Mouse (Mus musculus) adrenal gland, postnatal 10 days (tissue): ENCODE data around the gene Fam163a. TPM values are rescaled to one million over a fixed set of nuclear protein-coding genes. Genes with fewer than 3 reads are reported as not detected.
"Not testable (repeated sequence)": the region's sequence is repeated elsewhere in the genome, so short reads cannot be mapped to it uniquely, and the experiment has no call there.

ENCODE experiments used
- DNase-seq: peaks from one replicate; pipeline ENCODE4 v3.0.0; 2021; ENCODE audit warnings: mixed read lengths
- total RNA-seq, 2 experiments: library from RNA; stranded (reverse); gene quantifications; 2 replicates each; pipeline ENCODE4 v1.2.3; 2021

Gene Fam163a
- total RNA-seq, 2 experiments from 2014 or later: 10.4 to 14.3 TPM

DNA sequence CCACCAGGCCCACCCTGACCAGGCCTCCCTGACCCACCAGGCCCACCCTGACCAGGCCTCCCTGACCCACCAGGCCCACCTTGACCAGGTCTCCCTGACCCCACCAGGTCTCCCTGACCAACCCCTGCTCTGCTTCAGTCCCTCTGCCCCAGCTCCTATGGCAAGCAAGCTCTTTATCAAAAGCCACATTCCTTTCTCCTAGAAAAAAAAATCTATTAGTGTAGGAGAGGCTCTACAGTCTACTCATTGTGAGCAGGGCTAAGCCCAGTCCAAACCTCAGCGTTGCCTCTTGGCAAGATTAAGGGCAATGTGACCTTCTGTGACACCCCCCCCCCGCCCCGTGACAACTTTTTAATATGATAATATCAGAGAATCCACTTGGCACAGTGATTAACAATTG lies 120.2 kb downstream of the Fam163a start:
- DNase-seq: no peak

DNA sequence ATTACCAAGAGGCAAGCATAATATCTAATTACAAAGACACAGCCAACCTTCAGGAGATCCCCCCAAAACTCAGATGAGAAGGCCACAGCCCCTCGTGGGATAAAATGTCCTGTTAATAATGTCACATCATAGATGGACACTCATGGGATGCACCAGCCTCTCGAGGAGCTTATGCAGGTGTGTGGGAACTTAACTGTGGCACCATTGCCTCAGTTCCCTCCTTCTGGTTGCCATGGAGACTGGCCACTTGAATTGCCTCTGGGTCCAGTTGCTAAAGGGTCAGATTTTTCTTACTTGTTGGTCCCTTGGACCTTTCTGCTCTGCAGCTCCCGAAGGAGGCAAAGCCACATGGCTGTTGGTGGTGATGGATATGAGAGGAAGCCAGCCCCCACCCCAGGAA lies 127.2 kb downstream of the Fam163a start:
- no peak for DNase-seq

DNA sequence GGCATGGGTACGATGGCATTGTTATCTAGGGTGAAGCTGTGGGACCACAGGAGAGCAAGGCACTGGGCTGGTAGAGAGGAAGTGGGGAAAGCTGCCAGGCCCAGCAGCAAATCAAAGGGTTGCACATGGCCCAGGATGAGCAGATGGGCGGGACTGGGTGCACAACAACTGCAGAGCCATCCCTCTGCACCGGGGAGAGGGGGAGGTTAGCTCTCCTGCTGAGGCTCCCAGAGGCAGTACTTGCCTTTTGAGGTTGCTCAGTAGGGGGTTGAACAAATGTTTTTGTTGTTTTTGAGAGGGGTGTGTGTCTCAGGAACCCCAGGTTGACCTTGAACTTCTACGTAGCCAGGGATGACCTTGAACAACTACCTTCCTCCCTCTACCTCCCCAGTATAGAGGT lies 128.4 kb downstream of the Fam163a start:
- no peak for DNase-seq

DNA sequence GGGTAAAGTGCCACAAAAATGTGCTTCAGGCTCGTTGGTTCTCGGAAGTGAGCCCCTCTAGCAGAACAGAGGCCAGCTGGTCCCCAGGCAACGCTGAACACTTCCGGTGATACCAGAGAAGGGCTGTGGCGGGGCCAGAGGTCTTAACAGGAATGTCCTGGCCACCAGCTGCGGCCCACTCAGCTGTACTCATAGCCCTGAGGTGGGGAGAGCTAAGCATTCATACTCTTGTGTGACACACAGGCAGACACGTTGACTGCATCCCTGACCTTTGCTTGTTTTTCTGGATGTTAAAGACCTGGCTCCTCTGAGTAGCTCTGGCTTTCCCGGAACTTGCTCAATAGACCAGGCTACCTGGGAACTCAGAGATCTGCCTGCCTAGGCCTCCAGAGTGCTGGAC lies 130.3 kb downstream of the Fam163a start:
- peak; percentile 53 for DNase-seq

DNA sequence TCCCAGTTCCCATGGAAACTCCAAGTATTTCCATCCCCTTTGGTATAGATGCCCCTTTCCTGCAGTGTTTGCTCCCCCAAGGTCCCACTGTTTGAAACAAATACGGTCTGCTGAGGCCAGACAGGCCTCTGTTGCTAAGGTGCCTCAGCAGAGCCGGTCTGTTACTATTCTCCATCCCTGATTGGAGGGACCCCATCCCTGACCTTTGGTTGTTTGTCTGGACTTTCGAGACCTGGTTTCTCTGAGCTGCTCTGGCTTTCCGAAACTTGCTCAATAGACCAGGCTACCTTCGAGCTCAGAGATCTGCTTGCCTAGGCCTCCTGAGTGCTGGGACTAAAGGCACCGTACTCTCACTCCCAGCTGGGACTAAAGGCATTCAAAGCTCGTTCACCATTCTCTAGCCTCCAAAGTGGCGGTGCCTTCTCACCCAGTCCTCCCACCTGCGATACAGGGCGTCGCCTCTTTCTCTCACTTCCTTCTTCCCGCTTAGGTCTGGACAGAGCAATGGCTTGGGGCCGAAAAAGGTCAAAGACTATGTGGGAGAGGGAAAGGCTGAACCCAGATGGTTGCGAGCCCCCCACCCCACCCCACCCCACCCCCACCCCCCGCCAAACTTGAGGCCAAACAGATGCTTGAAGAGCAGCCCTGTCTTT lies 131.5 kb downstream of the Fam163a start:
- no peak for DNase-seq

DNA sequence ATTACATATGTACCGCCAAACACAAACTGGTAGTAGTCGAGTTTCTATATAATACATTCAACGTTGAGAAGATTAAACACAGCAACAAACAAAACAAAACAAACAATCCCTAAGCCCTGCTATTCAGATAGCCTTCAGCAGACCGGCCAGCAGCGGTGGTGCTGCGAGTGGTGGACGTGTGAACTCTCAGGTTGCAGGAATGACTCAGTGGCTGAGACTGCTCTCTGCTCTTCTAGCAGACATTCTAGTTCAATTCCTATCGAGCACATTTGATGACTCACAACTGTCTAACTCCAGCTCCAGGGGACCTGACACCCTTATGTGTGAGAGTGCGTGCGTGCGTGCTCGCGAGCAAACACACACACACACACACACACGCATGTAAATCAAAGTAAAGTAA lies 134.7 kb downstream of the Fam163a start:
- DNase-seq: no peak

DNA sequence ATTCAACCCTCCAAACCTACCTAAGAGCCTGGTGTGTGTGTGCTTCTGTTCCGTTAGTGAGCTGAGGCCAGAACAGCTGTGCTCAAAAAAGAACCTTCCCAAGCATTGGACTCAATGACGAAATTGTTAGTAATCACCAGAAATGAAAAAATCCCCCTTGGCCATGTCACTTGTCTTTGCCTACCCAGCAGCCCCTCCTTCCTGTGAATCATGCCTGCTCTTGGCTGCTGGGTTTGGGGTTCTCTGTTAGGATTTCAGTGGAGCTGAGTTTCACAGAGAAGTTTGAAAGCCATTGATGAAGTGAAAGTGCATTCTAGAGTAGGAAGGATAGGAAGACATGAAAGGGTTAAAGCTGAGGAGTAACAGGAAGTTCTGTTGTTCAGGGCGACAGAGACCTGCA lies 138.7 kb downstream of the Fam163a start:
- no peak for DNase-seq

DNA sequence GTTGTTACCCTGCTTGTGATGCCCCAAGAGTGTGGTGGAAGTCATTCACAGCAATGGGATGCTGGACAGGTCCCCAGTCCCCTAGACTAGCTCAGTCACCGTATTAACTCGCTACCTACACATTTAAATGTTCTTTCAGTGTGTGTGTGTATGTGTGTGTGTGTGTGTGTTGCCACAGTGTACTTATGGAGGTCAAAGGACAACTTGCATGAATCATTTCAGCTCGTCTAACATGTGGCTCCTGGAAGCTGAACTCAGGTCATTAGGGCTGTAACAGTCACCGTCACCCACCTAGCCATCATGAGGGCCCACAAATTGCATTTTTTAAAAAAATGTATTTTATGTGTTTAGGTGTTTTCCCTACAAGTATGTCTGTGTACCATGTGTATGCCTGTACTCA lies 142.6 kb downstream of the Fam163a start:
- no peak for DNase-seq

DNA sequence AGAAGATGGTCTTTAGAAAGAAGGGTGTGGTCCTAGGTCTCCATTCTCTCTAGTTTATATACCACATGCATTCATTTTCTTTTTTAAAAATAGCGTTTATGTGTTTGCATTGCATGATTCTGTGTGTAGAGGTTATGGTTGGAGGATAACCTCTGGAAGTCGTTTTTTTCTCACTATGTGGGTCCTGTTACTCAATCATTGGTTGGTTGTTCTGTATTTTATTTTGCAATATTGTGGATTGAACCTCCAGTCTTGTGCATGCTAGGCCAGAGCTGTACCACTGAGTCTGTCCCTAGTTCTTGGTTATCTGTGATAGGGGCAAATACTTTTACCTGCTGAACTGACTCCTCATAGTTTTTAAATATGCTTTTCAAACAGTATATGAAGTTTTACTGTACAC lies 146.6 kb downstream of the Fam163a start:
- DNase-seq: no peak

DNA sequence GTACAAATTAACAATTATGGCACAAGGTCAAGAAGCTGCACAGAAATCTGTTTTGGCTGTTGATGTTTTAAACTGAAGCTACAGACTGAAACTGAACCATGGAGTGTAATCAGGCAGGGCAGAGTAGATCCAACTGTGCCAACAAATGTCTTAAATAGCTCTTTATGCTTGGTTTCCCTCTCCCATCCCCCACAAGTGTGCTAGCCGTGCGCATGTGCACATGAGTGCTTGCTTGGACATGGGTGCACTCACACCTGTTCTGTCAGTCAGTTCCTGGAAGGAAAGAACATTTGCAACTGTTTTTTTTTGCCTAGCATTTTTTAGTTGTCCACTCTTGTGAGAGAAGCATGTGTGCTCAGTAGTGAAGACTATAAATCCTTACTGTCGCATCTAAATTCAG lies 158.1 kb downstream of the Fam163a start:
- no peak for DNase-seq

DNA sequence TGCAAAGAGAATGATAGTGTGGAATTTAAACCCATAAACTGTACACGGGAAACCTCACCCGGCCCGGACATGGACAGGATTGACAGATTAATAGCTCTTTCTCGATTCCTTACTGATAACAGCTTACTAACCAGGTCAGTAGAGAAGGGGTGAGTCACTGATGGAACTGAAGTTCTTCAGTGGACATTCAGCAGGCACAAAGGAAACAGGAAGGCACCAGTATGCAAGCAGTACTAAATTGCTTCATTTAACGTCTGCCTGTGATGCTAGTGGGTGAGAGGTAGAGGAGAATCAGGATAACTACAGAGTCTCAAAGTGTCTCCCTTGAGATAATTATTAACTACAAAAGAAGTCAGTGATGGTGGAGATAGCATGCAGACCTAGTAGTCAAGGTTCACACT lies 160.6 kb downstream of the Fam163a start:
- no peak for DNase-seq

DNA sequence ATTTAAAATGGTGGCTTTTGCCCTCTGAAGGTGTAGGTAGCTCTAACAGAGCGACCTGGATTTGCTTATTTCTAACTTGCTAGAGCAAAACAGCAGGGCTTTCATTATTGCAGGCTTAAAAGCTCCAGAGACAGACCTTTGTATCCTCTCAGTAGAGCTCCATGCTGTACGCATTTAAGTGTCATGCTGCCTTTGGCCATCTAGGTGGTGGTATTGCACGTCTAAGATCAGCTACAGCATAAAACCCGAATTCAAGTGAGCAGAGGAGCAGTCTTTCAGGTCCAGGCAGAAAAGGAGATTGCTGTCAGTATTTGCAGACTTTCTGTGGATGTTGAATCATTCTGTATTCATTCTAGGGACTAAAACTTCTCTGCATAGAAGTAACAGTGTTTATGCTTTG lies 161.8 kb downstream of the Fam163a start:
- peak; percentile 61 for DNase-seq

DNA sequence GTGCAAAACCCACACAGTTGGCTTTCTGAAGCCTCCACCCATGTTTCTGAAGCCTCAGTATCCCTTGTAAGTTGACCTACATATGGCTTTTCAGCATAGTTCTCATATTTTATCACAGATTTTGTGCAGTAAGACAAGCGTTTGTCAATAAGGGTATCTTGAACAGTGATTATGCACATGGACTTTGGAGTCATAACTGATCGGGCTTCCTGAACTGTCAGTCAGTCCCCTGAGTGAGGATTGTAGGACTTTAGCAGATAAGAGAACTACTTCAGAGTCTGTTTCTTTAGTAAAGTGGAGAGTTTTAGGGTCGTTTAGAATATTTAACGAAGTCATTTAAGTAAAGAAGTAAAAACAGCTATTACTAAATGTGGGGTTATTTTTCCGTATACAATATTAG lies 162.3 kb downstream of the Fam163a start:
- no peak for DNase-seq

DNA sequence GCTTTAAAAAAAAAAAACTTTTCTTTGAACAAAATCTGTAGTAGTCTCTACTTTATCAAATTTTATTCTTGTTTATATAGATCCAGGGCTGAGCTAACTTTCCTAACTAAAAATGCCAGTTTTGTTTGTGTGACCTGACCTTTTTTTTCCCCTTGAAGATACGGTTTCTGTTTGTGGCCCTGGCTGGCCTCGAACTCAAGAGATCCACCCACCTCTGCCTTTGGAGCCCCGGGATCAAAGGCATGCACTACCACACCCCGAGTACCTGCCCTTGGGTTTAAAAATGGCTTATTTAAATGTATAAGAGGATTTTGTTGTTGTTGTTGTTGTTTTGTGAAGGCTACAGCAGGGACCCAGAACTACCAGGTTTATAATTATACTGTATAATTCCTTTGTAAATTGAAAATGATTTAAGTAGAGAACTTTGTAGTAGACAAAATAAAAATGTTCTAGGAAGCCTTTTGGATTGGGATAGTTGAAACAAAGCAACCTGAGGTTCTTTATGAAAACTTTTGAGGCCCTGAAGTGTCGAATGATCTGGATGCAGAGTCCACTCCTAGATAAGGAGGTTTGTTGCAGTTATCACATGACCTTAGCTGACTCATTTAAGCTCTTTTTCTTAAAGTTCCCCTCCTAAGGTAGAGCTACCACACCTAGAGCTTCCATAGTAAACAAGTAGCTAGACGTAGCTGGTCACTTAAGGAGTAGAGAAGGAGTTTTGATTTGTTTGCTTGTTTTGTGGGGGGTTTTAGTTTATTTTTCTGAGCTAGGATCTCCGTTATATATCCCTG lies 163.2 kb downstream of the Fam163a start:
- no peak for DNase-seq

DNA sequence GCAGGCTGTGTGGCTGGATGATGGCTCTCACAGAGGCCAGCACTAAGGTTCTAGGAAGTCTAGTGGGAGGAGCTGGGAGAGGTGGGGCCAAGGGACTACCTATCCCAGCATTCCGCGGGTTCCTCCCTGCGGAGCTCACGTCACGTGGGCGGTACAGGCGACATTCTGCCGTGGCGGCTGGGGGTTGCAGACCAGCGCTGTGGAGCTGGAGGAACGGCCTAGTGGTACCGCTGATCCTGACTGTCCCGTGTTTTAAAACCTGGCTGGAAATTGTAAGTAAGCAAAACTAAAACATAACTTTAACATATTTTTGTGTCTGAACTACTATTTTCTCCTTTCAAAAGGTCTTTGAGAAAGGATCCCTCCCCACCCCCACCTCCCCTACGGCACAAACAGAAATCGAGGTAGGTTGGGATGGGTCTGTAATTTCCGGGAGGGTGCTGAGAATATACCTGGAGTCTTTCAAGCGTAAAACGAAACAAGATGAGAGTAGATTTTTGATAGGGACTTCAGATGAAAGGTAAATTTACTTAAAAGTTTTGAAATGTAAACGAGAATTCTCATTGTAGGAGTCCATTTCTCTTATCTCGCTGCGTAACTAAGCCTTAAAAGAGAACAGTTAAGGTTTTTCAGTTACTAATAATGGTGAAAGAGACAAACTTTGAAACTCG lies 164.0 kb downstream of the Fam163a start:
- DNase-seq: peak; percentile 94

DNA sequence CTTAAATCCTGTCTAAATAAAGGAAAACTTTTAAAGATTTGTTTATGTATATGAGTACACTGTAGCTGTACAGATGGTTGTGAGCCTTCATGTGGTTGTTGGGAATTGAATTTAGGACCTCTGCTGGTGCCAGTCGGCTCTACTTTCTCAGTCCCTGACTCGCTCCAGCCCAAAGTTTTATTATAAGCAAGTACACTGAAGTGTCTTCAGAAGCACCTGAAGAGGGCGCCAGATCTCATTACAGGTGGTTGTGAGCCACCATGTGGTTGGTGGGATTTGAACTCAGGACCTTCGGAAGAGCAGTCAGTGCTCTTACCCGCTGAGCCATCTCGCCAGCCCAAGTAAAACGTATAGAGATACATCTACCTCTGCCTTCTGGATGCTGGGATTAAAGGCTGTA lies 164.8 kb downstream of the Fam163a start:
- DNase-seq: not testable (repeated sequence)

DNA sequence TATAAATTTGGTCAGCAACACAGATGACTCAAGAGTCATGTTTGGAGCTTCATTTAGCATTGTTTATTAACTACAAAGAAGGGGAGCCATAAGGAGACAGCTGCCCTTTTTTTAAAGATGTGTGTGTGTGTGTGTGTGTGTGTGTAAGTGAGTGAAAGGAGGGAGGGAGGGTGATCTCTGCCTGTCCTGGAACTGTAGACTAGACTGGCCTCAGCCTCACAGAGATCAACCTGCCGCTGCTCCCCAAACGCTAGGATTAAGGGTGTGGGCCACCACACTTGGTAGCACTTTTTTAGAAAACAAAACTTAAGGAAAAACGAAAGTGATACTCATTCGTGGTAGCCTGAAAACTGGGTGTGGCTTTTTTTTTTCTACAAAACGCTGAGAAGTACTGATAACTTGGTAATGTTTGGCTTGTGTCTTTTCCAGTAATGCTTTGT lies 167.7 kb downstream of the Fam163a start:
- peak; percentile 51 for DNase-seq

DNA sequence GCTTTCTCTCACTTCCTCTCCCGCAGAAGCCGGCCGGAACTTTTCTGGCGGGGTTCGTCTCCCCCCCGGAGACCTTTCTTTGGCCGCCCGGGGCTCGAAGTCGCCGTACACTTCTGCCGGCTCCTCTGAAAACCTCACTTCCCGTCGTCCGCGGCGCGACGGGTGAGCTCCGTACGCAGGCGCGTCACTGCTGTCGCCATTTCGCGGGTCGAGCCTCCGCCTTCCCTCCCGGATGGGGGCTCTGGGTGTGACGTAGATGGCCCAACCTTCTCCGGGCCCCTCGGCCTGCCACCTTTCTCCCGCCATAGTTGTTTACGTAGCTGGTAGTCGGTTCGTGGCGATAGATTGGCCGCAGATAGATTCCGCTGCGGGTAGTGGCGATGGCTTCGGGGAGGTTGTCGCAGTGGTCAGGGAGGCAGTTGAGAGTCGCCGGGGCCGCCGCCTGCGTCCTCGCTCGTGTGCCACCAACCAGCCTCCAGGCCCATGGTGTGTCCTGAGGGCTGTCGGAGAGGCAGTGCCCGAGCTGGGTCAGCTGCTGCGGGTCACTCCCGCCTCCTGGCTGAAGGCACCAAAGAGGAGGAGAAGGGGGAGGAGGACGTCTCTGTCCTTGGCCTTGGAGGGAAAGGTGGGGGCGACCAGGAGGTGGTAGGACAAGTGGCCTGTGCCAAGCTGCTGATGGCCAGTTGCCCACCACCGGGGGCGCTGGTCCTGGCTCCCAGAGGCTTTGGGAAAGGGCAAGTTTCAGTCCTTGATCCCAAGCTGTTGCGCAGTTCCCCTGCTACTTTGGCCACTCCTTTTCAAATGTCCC lies 168.7 kb downstream of the Fam163a start, which contains the start of gene Tor1aip1:
Gene Tor1aip1 (minus strand): TSS at position 551 of the 808 bp plus-strand sequence.
- peak; percentile 99 for DNase-seq

DNA sequence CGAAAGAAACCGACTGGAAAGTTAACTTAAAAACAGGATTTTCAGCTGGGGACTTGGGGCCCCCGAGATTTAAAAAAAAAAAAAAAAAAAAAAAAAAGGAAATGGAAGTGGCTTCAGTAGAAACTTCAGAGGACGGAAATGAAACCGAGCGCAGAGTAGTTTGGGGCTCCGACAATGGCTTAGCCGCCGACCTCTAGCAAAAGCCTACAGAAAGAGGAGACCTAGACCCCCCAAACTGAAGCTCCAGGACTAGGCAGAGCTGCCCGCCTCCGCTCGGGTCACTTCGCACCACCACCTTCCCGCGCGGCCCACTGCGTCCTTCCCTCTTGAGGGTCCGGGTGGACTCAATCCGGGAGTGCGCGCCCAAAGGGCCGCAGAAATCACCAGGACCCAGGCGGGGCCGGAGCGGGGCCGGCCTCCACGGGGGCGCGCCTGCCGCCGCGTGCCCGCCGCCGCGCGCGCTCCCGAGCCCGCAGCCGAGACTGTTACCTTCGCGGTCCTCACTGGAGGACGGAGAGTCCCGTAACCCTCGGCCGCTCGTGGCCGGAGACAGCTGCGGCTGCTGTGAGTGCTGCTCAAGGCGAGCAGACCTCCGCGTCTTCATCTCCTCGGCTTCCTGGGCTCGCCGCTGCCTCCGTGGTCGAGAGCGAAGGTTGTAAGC lies 169.4 kb downstream of the Fam163a start, which contains the start of gene Tor1aip2:
Gene Tor1aip2 (plus strand): TSS at position 135 of the 661 bp plus-strand sequence.
- DNase-seq: peak; percentile 88

DNA sequence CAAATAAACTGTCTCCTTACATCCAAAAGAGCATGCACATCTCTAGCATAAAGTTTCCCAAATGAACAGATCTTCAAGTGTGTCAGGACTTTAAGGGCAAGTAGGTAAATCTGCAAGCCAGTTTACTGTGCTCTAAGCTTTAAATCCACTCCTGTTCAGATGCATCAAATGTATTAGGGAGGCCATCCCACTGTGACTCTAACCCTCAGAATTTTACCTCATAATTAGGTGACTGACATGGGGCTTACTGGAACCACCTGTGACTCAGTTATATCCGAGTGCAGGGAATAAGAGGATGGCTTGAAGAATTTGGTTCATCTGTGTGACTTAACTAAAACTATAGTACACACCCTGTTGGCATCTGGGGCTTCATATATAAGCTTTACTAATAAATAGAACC lies 170.2 kb downstream of the Fam163a start:
- DNase-seq: no peak

DNA sequence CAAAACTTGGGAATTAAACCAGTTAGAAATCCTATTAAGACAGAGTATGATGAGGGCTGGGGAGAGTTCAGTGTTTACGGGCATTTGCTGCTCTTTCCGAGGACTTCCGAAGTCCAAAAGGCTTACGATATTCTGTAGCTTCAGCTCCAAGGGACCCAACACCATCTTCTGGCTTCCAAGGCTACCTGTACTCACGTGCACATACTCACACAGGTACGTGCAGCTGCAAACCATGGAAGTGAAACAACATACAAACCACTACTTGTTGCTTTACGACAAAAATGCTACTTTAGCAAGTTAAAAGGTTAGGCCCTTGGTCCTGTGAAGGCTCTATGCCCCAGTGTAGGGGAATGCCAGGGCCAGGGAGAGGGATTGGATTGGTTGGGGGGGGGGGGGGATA lies 170.9 kb downstream of the Fam163a start:
- no peak for DNase-seq
